Mouse (Mus musculus): ENCODE data around the gene Ankzf1.
"Not testable (repeated sequence)": the region's sequence is repeated elsewhere in the genome, so short reads cannot be mapped to it uniquely, and the experiment has no call there.

The Ankzf1 gene

DNA sequence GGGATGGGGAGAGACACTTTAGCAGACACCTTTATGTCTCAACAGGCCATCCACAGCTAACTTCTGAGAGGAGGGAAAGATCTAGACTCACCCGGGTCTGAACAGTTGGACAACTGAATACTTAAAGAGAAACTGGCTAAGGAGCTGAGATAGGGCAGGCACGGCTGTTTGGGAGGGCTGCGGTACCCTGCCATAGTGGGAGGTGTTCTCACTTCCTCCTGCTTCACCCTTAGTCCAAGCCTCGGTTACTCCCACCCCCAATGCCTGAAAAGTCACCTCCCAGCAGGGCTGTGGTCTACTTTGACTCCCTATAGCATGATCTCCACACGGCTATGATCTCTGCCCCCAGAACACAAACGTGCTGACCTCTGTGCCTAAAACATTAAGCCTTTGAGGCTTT is 31.6 kb downstream of the Ankzf1 start:
- no peak for DNase-seq (ENCODE audit: low spot score in 2 of 2)

DNA sequence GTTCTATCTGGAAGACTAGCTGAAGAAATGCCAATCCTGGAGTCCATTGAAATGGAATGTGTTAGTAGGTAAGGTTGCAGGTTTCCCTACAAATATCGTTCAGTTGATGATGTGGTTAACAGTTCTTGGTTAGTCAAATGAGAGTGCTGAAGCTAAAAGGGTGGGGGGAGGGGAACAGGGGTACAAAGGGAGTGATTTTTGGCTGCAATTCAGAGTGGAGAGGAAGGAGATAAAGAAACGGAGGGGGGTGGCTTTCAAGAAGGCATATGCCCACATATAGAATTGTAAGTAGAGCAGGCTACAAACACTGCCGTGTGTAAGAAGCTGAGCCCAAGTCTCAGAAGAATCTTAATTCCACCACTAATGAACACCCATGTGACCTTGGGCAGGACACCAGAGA is 33.5 kb downstream of the Ankzf1 start:
- no peak for DNase-seq (ENCODE audit: low spot score in 2 of 2)

DNA sequence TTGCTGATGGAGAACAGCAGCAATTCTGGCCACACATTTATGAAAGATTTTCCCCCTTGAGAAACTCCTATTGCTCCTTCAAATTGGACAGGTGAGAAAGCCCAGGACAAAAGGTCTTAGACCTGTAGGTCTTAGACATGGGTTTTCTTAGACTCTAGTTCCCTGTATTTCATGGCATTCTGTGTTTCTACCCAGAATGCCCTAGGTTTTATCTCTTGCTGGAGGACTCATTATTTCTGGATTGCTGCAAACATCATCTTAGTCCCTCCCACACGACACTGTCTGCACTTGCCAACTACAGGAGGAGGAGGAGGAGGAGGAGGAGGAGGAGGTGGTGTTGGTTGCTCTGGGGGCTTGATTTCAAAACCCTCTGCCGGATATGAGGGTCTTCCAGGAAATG is 34.2 kb downstream of the Ankzf1 start:
- no peak for DNase-seq (ENCODE audit: low spot score in 2 of 2)

DNA sequence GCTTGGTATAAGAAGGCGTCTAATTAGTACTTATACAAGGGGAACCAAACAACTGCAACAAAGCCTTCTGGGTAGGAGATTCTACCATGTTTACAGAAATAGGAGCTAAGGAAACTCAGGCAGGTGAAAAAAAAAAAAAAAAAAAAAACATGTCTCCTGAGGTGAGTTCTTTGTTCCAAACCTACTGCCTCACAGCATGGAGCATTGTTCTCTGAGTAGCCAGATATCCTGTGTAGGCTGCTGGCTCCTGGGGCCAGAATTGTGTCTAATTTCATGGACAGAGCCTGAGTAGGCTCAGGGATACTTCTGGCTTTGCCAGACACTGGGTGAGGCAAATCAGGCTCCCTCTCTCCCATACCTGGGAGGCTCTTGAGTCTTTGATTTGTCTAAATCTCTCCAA is 35.7 kb downstream of the Ankzf1 start:
- no peak for DNase-seq (ENCODE audit: low spot score in 2 of 2)

- DNase-seq (ENCODE audit: low spot score in 2 of 2): no peak
These were observed 37.2 kb downstream of the Ankzf1 start for GRCm38 (mm10) chr1:75229158-75229557.

DNA sequence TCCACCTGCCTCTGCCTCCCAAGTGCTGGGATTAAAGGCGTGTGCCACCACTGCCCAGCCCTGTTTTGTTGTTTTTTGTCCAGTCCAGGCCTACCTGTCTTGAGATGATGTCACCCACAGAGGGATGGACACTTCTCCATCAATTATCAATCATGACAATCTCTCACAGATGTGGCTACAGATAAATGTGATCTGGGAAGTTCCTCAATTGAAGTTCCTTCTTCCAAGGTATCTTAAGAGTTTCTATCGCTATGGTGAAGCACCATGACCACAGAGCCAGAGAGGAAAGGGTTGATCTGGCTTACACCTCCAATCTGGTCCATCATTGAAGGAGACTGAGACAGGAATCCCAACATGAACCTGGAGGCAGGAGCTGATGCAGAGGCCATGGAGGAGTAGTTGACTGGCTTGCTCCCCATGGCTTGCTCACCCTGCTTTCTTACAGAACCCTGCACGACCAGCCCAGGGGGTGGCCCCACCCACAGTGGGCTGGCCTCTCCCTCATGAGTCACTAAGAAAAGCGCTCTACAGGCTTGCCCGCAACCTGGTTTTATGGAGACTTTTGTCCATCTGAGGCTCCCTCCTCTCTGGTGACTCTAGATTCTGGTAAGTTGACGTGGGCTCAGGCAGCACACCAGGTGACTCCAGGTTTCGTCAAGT is 38.5 kb downstream of the Ankzf1 start:
- no peak for DNase-seq (ENCODE audit: low spot score in 2 of 2)

DNA sequence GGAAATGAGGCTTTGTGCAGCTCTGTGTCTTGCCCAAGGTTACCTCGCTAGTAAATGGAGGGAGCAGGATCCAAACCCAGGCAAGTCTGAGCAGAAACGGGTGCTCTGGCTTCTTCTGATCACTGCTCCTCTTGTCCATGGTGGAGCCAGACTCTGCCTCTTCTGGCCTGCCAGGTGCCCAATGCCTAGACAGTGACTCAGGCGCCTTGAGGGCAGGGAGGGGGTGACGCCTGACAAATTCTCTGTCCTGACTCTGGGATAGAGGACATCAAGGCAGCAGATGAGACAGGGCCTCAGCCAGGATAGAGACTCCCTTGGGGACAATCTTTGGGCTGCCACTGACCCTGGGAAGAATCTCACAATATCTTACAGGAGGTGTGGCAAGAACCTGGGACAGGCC is 39.3 kb downstream of the Ankzf1 start:
- DNase-seq (ENCODE audit: low spot score in 2 of 2): no peak

DNA sequence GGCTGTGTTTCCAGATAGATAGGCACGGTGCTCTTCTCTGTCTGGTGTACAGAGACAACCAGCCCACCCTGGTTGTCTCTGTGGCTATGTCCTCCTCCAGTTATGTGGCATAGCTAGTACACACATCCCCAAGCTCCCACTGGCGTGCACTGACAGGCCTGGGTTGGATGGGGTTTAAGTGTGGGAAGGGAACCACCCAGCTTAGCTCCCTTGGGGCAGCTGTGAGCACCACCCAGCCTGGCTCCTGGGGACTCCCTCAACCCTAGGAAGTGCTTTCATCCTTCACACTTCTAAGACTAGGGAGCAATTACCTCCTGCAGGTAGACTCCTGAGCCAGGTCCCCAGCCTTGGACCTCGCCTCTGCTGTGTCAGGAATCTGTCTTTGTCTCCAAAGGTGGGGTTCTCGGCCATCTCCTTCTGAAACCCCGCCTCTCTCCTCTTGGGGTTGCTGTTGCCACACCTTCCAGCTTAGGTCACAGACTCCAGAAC is 39.8 kb downstream of the Ankzf1 start, which contains the start of gene A630095N17Rik:
Gene A630095N17Rik (minus strand): TSS at position 439 of the 489 bp plus-strand sequence.
- no peak for DNase-seq (ENCODE audit: low spot score in 2 of 2)

DNA sequence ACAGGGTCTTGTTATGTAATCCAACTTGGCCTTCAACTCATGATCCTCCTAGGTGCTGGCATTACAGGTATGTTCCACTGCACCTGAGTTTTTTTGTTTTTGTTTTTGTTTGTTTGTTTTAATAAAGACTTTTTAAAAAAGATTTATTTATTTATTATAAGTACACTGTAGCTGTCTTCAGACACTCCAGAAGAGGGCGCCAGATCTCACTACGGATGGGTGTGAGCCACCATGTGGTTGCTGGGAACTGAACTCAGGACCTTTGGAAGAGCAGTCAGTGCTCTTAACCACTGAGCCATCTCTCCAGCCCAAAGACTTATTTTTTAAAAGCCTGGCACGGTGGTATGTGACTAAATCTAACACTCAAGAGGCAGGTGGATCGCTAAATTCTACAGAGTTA is 40.5 kb downstream of the Ankzf1 start:
- not testable (repeated sequence) for DNase-seq (ENCODE audit: low spot score in 2 of 2)

GRCm38 (mm10) chr1:75234606-75235005 is 42.7 kb downstream of the Ankzf1 start:
- DNase-seq (ENCODE audit: low spot score in 2 of 2): no peak

GRCm38 (mm10) chr1:75236117-75237050 is 44.4 kb downstream of the Ankzf1 start, which contains the start of gene Dnajb2:
TSS of gene Dnajb2 (plus strand) at chr1:75236406.
- DNase-seq (ENCODE audit: low spot score in 2 of 2): peak; percentile 77

DNA sequence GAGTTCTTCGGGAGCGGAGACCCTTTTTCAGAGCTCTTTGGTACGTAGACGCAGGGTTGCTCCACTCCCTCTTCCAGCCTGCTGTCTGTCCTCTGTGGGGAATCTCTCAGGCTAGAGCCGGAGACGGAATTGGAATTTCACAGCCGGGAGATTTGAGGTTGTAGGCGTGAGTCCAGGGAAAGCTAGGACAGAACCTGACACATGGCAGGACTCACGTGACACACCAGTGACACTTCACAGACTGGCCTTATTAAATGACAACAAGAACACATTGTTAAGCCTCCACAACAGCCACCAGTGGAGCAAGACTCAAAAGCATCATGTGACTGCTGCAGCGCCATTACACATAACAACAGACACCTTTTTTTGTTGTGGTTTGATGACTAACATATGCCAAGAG is 47.6 kb downstream of the Ankzf1 start:
- DNase-seq (ENCODE audit: low spot score in 2 of 2): no peak

DNA sequence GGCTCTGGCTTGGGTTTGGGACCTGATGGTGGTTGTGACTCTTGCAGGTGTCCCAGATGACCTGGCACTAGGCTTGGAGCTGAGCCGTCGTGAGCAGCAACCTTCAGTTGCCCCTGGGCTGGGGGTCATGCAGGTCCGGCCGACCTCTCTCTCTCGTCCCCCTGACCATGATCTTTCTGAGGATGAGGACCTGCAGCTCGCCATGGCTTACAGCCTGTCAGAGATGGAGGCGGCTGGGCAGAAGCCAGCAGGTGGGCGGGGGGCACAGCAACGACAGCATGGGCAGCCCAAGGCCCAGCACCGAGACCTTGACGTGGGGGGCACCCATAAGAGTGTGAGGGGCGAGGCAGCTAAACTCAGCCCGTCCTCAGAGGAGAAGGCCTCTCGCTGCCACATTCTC is 51.5 kb downstream of the Ankzf1 start:
- DNase-seq (ENCODE audit: low spot score in 2 of 2): no peak

- DNase-seq (ENCODE audit: low spot score in 2 of 2): no peak
These were observed 52.4 kb downstream of the Ankzf1 start for GRCm38 (mm10) chr1:75244175-75244826.

GRCm38 (mm10) chr1:75244836-75245235 is 52.9 kb downstream of the Ankzf1 start:
- DNase-seq (ENCODE audit: low spot score in 2 of 2): no peak

- DNase-seq (ENCODE audit: low spot score in 2 of 2): no peak
These were observed 55.4 kb downstream of the Ankzf1 start for GRCm38 (mm10) chr1:75247071-75247930.

DNA sequence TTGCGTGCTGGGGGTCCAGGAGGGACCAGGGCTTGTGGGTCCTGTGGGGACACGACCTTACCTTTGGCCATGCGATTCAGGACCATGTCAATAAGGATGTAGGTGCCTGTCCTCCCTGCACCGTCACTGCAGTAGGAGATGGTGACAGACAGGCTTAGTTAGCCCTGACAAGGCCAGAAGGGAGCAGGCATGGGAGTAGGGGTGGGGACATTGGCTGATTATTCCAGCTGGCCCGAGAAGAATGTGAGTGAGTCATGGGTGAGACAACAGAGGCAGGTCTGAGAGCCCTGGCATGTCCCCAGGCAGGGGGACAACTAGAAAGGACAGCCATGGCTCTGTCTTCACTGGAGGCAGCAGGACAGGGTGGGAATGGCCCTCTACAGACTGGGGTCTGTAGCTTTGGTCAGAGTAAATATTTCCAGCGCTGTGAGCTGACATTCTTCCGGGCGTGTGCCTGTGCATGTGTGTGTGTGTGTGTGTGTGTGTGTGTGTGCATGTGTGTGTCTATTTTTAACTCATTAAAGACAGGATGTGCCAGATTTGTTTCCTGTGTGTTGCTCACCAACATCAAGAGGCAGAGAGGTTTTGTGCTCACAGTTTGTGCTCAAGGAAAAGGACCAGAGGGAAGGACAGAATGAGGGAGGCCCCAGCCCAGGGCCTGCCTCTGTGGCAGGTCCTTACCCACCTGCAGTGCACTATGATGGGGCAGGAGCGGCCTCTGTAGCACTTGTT is 56.3 kb downstream of the Ankzf1 start:
- DNase-seq (ENCODE audit: low spot score in 2 of 2): peak in 1 of 2 experiments; percentile 49

Measured in urinary bladder, postnatal 4 days (tissue).